Mouse (Mus musculus) cerebellum, postnatal 36 days (tissue): ENCODE results near the gene Elmo2.

Experiments
- DNase-seq, 2 experiments: peaks; one replicate each; pipeline ENCODE4 v3.0.0; 2021 to 2022; ENCODE audit warnings: mixed read lengths in 2 of 2

The Elmo2 gene

DNA sequence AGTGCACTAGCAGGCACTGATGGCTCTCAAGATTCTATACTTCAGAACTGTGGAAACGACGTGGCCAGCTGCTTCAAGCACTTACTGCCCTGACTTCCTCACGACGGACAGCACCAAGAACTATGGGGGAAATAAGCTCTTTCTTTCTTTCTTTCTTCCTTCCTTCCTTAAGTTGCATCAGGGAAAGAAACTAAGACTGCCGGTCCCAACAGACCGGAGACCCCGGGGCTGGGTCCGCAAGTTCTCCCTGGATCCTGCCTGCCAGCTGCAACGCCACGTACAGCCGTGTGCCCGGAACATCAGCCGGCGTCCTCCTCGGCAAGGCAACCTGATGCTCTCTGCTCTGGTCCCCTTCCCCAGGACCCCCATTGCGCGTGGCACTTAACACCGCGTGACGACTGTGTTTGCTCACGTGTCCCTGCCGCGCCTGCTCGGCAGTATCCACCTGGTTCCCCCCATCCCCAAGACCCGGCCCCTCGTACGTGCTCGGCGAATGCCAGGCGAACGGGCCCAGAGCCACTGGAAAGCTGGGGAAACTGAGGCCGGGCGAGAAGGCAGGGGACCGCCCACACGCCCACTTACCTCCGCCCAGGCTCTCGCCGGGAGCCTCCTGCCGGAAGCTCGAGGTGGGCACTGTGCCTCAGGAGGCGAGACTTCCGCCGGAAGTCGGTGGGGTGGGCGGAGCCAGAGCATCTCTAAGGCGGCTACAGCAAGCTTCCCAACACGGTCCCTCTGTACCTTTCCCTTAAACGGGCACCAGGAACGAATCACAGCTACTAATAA lies 38.9 kb downstream of the Elmo2 start, which contains the start of gene Slc35c2:
Gene Slc35c2, minus strand, starts transcription at position 668 of the 783 bp plus-strand sequence.
- DNase-seq: peak; percentile 95 to 96

DNA sequence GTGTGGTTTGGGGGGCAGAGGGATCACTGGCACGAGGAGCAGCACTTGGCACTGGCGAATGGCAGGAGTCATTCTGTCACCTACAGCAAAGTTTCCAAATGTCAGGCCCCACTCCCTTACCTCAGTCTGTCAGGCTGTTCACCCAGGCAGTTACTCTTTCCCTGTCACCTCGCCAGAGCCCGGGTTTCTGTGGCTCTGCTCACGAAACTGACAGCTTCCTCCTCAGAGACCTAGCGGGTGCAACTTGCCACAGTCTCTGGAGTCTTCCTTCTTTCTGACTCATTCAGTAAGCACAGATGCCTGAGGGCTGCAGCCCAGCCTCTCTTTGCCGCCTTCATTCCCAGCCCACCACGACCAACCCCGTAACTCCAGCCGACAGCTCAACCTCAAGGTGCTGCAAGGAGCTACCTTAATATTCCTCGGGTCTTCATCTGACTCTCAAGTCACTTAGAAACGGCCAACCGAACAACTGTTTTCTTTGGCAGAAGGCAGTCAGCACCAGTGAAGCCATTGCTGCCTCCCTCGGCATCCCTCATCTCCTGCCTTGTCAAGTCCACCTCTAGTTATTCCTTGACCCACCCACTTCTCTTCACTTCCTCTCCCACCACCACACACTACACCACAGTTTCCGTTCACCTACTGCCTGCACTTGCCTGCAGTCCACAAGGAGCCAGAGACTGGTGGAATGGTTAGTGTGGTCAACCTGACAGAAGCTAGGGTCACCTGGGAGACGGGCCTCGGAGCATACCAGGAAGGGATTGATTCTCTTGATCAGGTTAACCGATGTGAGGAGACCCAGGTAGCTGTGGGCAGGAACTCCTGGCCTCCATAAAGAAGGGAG lies 39.7 kb downstream of the Elmo2 start:
- DNase-seq: no peak

DNA sequence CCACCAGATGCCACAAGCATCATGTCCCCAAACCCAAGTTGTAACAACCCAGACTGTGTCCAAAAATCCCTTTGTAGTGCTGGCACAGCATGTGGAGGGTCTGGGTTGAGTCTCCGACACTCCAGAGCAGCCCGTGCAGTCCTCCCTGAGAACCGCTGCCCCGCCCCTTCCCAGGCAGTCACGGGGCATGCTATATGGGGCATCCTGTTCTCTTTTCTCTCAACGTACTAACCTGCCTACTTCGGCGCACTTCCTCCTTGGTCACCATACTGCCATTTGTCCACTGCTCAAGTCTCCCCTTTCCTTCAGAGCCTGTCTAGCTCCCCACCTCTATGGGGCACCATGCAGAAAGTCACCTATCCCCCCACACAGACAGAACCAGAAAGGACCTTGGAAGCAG lies 40.7 kb downstream of the Elmo2 start:
- DNase-seq: no peak

DNA sequence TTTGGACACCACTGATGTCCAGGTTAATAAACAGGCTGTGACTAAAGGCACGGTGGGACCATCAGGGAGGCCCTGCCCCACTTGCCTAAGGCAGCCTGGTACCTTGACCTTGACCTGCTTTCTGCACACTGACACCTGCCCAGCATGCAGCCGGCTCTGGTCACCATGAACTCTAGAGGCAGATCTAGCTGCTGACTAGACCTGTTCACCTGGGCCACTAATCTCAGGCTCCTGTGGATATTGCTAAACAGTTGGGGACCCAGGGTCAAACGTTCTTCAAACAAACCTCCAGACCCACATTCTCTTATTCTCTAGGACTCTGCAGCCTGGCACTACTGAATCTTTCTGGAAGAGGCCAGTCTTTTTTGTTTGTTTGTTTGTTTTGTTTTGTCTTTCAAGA lies 41.2 kb downstream of the Elmo2 start:
- no peak for DNase-seq

DNA sequence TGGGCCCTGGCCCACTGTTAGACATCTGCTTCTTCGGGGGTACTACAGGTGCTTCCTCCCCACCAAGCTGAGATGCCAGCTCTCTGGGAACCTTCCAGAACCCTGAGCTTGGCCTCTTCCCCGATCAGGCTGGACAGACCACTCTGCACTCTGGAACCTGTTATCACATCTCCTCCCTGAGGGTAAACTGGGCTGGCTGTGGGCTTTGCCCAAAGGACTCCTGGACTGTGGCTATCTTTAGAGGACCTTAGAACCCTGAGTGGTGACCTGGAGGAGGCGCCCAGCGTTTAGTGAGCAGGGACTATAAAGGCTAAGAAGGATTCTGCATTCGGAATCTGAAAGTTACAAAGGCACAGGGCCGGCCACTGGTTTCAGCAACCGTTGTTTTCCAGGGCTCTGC lies 41.9 kb downstream of the Elmo2 start:
- DNase-seq: no peak

DNA sequence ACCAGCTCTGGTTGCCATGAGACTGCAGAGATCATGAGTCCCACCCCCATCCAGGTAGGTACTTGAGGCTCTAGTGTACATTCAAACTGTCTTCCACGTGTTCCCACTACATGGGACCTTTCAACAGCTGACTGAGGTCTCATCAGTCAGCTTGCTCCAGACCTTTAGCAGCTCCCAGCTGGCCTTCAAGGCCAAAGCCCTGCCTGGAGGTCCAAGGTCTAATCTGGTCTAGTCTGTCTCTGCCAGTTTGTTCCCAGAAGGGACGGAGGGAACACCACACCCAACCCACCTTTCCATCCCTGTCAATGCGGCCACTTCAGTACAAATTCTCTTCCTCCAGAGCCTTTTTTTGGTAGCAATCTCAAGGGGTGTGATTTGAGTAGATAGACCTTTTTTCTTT lies 42.6 kb downstream of the Elmo2 start:
- DNase-seq: no peak

DNA sequence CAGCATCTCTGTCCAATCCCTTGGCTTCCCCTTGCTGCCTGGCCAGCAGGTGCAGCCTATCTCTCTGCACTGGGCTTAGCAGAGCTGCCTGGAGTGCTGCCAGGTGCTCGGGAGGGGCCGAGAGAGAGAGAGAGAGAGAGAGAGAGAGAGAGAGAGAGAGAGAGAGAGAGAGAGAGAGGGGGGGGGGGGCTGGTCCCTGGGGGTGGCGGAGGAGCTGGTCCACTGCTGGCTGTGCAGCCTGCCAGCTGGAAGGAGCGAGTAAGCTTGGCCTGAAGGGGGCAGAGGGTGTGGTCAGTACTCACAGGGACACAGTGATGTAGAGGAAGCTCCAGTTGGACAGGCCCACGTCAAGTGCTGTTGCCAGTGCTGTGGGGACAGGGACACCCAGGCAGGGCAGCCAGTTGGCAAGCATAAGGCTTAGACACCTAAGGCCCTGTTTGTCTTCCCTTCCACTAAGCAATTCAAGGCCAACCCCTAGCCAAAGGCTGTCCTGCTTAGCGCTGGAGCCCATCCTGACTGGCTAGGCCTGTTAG lies 44.4 kb downstream of the Elmo2 start:
- peak; percentile 44 to 56 for DNase-seq

DNA sequence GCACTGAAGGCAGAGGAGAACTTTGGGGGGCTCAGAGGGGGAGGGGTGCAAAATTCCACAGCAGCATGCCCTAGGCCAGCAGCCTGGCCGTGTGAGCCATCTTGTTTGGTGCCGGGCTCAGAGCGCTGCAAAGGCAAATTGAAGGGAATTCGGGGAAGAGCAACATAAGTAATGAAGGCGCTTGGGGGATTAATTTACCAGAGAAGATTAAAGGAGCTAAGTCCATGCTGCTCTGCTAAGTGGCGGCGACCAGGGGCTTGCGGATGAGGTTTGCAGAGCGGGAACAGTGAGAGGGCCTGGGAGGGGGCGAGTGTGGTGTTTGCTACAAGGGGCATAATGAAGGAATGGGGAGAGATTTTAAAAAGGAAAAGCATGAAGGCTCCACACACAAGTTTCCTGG lies 46.9 kb downstream of the Elmo2 start:
- DNase-seq: no peak

DNA sequence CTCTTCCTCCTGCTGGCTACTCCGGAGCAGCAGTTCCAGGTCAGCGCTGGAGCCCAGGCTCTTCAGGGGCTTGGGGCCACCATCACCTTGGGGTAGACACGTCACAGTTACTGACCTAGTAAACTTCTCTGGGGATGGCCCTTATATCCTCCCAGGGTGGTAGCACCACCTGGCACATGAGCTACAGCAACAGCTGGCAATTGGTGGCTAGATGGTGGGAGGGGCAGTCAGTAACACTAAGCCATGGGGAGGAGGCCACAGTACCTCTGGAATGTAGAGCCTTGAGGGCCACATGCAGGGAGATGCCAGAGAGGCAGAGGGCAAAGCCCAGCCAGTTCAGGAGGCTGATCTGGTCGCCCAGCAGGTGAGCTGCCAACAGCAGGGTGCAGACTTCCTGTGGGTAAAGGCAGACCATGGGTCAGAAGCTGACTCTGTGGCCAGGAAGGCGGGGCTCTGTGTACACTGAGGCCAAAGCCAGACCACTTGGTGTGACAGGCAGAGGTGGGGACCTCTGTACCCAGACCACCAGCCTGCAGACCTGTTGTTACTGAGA lies 49.0 kb downstream of the Elmo2 start:
- no peak for DNase-seq

DNA sequence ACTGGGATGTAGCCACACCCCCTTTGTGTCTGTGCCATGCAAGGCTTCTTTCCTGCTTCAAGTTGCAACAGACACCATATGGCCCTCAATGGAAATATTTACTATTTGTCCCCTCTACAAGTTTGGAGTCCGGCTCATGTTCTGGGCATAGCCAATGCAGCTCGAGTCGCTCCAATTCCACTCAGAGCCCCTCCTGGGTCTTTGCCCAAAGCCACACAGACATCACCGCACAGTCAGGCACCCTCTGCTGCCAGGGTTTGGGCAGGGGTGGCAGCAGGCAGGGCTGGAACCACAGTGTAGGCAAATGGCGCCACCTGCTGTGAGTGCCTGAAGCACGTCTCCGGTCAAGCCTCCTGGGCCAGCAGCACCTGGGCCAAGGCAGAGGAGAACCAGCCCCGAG lies 50.5 kb downstream of the Elmo2 start:
- peak; percentile 91 to 92 for DNase-seq

DNA sequence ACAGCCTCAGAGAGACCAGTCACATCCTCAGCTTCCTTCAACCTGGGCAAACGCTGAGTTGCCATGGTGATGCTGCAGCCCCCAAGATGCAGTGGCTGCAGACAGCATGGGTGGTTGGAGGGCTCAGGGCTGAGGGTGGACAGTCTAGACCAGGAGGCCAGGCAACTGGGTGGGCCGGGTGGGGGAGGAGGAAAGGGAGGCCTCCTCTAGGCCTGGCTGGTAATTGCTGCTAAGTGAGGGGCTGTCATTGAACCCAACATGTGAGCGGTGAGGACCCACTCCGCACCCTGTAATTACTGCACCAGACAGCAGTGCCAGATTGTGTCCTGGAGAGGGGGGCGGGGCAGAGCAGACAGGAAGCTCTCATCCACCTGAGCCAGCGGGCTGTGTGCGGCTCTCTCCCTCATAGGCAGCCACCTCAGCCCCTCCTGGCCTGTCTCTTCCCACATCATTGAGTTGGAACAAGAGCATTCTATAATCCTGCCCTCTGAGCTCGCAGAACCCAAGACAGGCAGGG lies 51.1 kb downstream of the Elmo2 start:
- DNase-seq: no peak

DNA sequence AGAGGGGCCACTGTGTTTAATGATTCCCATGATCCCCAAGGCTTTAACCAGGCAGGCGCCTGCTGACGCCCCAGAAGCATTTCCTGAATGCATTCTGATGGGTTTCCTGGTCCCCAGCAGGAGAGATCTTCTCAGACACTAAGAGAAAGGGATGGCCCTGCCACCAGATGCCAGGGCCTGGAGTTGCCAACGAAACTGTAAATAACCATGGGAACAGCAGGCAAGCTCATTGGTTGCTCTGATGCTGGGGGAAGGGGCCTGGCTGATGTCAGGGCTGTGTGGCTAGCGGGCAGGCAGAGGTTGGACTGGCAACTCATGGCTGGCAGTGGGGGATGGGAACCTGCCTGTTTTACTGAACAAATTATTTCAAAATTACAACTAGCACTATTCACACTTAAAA lies 52.7 kb downstream of the Elmo2 start:
- no peak for DNase-seq

DNA sequence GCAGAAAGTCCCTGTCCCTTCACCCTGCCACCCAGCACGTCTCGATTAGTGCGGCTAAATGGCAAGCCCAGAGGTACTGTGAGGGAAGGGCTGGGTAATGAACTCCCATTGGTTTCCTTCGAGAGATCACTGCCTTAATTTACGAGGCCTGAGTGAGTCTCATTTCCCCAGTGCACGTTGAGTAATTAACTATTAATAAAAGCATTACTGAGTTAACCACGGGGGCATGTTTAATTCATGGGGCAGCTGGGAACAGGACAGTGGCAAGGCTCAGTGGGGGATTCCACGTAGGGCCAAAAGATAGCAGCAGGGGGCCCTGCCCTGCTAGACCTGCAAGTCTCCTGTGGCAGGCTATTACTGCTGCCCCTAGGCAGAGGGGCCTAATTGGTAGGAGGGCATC lies 55.0 kb downstream of the Elmo2 start:
- no peak for DNase-seq

DNA sequence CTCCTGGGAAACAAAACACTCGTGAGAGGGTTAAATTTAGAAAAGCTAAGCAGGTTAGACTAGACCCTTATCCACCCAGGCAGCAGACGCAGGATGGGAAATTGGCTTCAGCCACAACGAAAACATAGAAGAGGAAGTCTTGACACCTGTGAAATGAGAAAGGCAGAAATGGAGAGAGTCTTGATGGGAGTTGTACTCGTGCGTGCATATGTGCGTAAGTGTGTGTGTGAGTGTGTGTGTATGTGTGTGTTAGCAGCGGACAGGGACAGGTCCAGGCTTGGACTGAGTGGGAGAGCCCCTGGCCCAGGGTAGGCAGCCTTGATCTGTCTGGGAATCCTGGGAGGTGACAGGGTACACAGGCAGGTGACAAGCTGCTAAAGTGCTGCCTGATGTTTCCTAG lies 55.4 kb downstream of the Elmo2 start:
- DNase-seq: no peak

DNA sequence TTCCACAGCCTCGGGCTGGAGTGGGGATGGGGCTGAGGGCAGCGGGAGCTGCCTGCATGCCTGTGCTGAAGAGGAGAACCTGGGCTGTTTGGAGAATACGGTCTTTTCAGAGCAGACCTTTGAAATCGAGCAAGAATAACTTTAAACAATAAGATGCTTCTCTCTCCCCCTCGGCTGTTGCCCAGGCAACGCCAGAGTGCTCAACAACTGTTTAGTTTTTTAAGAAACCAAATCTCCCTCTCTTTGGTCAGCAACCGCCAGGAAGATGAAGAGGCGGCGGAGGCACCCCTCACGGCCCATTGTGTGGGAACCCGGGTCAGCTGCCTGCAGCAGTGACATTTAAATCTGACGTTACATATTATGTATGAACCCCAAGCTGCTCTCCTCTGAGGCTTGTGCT lies 59.5 kb downstream of the Elmo2 start:
- no peak for DNase-seq

DNA sequence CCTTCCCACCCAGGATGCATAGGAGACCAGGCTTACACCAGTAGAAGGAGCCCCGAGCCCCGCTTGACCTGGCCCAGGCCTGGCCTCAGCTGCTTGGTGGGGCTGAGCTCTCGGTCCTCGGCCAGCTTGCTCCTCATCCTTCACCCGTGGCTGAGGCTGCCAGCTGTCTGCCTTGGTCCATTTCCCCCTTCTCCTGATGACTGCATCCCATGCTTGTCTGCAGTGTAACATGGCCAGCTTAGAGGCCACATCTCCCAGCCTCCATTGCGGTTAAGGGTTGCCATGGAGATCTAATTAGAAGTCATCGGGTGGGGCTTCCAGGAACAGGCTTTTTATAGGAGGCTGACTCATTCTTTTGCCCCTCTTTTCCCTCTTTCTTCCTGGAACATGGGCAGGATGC lies 62.4 kb downstream of the Elmo2 start:
- no peak for DNase-seq

DNA sequence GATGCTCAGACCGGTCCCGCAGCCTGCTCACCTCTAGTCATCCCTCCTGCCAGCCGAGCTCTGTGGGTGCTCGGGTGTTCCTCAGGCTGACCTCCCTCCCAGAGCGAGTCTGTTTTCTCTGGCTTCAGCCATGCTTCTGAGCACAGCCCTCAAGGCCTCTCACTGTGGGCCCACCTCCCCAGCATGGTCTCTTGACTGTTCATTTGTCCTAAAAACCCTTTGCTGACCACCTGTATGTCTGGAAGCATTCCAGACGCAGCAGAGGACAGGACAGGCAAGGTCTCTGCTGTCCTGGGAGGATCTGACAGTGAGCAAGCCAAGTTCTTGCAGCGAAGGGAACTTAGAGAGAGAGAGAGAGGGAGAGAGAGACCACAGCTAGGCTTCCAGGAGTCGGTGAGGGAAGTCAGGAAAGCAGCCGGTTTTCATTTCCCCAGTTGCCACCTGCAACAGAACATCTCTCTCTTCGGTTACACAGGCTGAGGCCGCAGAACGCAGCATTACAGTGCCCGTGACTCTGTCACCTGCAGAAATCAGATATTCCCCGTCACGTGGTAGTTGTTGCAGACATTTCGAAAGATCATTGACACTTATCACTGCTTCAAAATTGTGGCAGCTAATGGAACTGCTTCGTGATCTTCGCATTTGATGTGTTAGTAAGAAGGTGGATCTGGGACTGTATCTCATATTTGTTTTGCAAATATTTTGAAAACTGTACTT lies 63.8 kb downstream of the Elmo2 start:
- DNase-seq: no peak

DNA sequence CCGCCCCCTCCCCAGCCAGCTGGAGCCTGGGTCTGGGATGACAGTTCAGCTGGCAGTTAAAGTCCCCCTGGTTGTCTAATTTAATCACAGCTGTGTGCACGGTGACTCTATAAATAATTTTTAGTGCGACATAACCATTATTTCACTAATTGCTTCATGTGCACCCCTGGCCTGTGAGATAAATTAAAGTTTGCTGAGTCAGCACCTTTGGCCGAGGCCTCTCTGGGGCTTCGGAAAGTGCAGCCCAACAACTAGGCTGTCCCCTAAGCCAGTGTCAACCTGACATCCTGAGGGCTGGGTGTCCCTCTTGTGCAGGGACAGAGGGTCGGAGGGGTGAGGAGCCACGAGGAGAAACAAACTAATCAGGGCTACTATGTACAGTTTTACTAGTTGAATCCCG lies 66.4 kb downstream of the Elmo2 start:
- no peak for DNase-seq

DNA sequence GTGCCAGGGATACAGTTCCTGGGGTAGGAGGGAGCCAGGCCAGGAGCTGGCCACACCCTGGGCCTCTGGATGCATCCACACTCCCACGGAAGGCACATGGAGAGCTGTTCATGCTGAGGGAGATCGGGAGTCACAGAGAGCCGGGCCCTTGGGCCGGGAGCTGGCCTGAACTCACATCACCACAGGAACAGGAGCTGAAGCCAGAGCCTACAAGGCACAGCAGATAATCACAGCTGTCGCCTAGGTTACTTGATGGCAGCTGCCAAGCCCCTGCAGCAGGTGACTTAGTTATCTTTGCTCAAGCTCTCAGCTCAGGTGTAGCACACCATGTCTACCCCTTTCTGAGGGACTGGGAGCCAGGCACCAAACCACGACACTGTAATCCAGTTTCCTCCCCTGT lies 68.0 kb downstream of the Elmo2 start:
- DNase-seq: no peak

DNA sequence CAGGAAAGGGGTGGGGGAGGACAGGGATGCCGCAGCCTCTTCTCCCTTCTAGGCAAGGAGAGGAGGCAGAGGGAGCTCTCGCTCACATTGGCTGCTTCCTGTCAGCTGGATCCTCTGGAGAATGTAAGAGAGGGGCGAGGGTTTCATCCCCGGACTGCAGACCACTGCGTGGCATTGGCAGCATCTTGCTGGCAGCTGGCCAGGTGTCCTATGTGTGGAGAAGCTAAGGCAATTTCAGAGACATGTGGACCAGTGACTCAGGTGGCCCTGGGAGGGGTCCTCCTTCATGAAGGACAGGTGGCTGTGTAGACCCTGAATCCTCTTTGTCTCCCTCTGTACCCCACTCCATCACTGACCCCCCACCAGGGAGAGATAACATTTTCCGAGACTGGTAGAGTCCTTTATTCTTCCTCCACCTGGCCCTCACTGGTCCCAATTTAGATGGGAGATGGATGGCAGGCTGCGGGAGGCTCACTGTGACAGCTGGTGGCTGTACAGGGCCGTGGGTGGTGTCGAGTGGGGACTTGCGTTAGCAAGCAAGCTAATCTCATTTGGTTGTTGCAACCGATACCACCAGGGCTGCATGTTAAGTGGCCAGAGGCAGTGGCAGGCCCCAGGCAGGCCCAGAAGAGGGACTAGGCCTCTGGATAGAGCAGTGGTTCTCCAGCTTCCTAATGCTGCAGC lies 69.0 kb downstream of the Elmo2 start:
- peak; percentile 56 to 58 for DNase-seq

DNA sequence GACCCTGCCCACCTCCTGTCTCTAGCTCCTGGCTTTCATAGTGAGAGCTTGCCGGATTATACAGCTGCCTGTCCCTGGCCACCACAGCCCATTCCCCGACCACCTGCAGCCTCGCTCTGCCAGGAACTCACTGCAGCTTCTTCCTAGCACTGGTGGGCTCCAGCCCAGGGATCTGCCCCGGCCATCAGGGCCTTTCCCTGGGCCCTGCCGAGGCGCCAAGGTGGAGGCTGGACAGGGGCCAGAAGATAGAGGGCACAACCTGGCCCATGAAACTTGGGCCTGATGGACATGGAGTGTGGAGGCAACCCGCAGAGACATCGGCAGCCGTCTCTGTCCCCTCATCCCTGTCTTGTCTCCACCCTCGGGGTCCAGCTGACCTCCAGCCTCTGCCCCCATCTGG lies 70.1 kb downstream of the Elmo2 start:
- DNase-seq: peak; percentile 58 to 61

DNA sequence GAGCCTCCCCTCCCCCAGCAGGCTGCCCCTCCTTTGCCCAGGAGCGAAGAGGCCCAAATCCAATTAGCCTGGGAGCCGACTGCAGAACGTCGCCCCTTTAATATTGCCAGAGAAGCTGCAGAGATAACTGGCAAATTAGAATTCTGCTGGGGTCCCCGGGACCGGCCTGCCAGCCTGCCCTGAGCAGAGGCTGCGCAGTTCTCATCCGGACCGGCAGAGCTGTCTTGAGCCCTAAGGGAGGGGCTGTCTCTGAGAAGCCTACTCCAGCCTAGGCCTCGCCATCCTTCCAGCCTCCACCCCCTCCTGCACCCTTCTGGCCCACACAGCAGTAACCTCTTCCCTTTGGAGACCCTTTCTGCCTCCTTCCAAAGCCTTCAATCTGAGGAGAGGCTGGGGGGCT lies 72.4 kb downstream of the Elmo2 start:
- DNase-seq: no peak
